Mouse (Mus musculus) CH12.LX (cell line): ENCODE results near the gene Ptprq.

ENCODE experiments used
- CTCF ChIP-seq, 2 experiments: IDR thresholded peaks in 1 of 2; conservative IDR thresholded peaks in 1 of 2; 2 replicates each; pipeline ENCODE4 v1.5.1; 2011 to 2012; ENCODE audit warnings: low read depth in 2 of 2, low read length in 2 of 2, improper control_type of control experiment in 1 of 2, inconsistent platforms in 1 of 2, mild to moderate bottlenecking in 1 of 2, moderate library complexity in 1 of 2
- HCFC1 ChIP-seq: IDR thresholded peaks from 2 replicates; pipeline ENCODE4 v1.6.1; 2012; ENCODE audit warnings: low read depth, mild to moderate bottlenecking, inconsistent platforms, low read length, improper control_type of control experiment
- POLR2AphosphoS2 ChIP-seq: IDR thresholded peaks from 2 replicates; pipeline ENCODE4 v1.6.1; 2011; ENCODE audit warnings: low read depth, low read length, improper control_type of control experiment
- UBTF ChIP-seq: IDR thresholded peaks from 2 replicates; pipeline ENCODE4 v1.6.1; 2012; ENCODE audit warnings: low read depth, mild to moderate bottlenecking, inconsistent platforms, low read length, improper control_type of control experiment, moderate library complexity

DNA sequence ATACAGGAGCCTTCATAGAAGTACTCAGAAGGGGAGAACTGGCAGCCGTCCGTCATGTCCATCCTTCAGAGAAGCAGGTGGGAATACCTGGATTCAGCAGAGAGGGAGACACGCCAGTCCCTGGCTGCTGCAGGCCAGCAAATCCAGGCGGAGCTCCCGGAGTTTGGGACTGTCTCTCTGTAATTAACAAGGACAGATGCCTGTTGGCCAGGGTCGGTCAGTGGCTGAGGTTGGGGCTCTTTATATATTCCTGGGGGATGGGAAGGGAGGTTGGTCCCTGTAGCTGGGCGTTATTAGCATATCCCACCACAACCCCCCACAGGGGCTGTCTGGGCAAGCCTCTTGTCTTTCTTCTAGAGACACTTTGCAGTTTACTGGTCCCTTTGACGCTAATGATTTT lies 234.0 kb downstream of the Ptprq start, which contains the start of gene Myf5:
- TF ChIP-seq UBTF, result no peak
- TF ChIP-seq POLR2AphosphoS2, result no peak
- no peak for TF ChIP-seq HCFC1
- TF ChIP-seq CTCF (conservative IDR thresholded peaks at IDR 0.05 in 1 of 2, IDR thresholded peaks at IDR 0.05 in 1 of 2; ENCODE audit: low read depth in 2 of 2, low read length in 2 of 2), result no peak
